Mouse (Mus musculus) common myeloid progenitor, adult 5-6 weeks (primary cell): ENCODE results near the gene Gm47283. TPM values are rescaled to one million over a fixed set of nuclear protein-coding genes. Genes with fewer than 3 reads are reported as not detected.

ENCODE experiments used
- total RNA-seq: library from RNA; stranded (forward); fragments of 200-1000, 187-1606 nt; gene quantifications from 2 replicates; pipeline ENCODE4 v1.2.3, GENCODE M21; 2017

The Gm47283 gene
- total RNA-seq, 1 experiment from 2014 or later: not detected

Other genes with a start within 250 kb of the Gm47283 start
- not detected in 2 replicates for gene Gm21860, start 29.9 kb upstream of the Gm47283 start, total RNA-seq
- not detected in 2 replicates for gene Gm21748, start 54.4 kb downstream of the Gm47283 start, total RNA-seq